Mouse (Mus musculus) midbrain, postnatal 0 days (tissue): ENCODE data around the gene Atp8a1. TPM values are rescaled to one million over a fixed set of nuclear protein-coding genes. Genes with fewer than 3 reads are reported as not detected.
"Not testable (repeated sequence)": the region's sequence is repeated elsewhere in the genome, so short reads cannot be mapped to it uniquely, and the experiment has no call there.

ENCODE experiments used
- ATAC-seq: fragments of 200-750 bp; cut with Nextera tagmentation; 2 replicates; pipeline ENCODE4 v1.8.0; 2017; ENCODE audit warnings: moderate number of reproducible peaks, mild to moderate bottlenecking, moderate TSS enrichment, moderate library complexity; ENCODE audit not compliant: low FRiP score
- DNase-seq: peaks from one replicate; pipeline ENCODE4 v3.0.0-alpha.2; 2015; ENCODE audit warnings: low spot score
- H3K27ac ChIP-seq: fragments of 300-500 bp; sonication (generic); 2 replicates; pipeline ENCODE4 v1.5.1; 2014; ENCODE audit warnings: low read depth, mild to moderate bottlenecking, low read length, mixed read lengths
- H3K27me3 ChIP-seq: fragments of 300-500 bp; sonication (generic); 2 replicates; pipeline ENCODE4 v1.6.1; 2014; ENCODE audit warnings: low read length, control low read depth, mixed read lengths; ENCODE audit not compliant: insufficient read depth
- H3K36me3 ChIP-seq: fragments of 300-500 bp; sonication (generic); 2 replicates; pipeline ENCODE4 v1.6.1; 2014; ENCODE audit warnings: low read length, control low read depth, mixed read lengths; ENCODE audit not compliant: insufficient read depth
- H3K4me1 ChIP-seq: fragments of 300-500 bp; sonication (generic); 2 replicates; pipeline ENCODE4 v1.6.1; 2014; ENCODE audit warnings: mild to moderate bottlenecking, control low read depth, antibody characterized with exemption, low read length, mixed read lengths; ENCODE audit not compliant: insufficient read depth
- H3K4me2 ChIP-seq: fragments of 300-500 bp; sonication (generic); 2 replicates; pipeline ENCODE4 v1.6.1; 2014; ENCODE audit warnings: low read depth, mild to moderate bottlenecking, low read length, mixed read lengths; ENCODE audit not compliant: poor library complexity, severe bottlenecking
- H3K4me3 ChIP-seq: fragments of 300-500 bp; sonication (generic); 2 replicates; pipeline ENCODE4 v1.5.1; 2014; ENCODE audit warnings: low read depth, mild to moderate bottlenecking, low read length, moderate library complexity
- H3K9ac ChIP-seq: fragments of 300-500 bp; sonication (generic); replicated peaks from 2 replicates; pipeline ENCODE4 v1.6.1; 2014; ENCODE audit warnings: mild to moderate bottlenecking, low read length, moderate library complexity, mixed read lengths; ENCODE audit not compliant: poor library complexity, severe bottlenecking
- H3K9me3 ChIP-seq: fragments of 300-500 bp; sonication (generic); 2 replicates; pipeline ENCODE4 v1.6.1; 2016; ENCODE audit warnings: low read length, control low read depth
- CTCF ChIP-seq: IDR thresholded peaks from 2 replicates; pipeline ENCODE4 v1.5.1; 2016; ENCODE audit warnings: antibody characterized with exemption, mild to moderate bottlenecking
- WGBS: fragments of 180-500 bp; shearing (Covaris S2); extraction: QIAGEN DNeasy Blood & Tissue Kit; methylation state at CpG from one replicate; pipeline ENCODE4 v1.1.7; 2014; 5-methylcytosine and 5-hydroxymethylcytosine counted together
- polyA plus RNA-seq: library from polyadenylated mRNA; unstranded; fragments of >200 nt; fragmentation: Nextera tagmentation; extraction: Ambion mirVana; gene quantifications from 2 replicates; pipeline ENCODE4 v1.2.1, GENCODE M21; 2015
- total RNA-seq: library from RNA; depleted of rRNA; stranded (reverse); fragments of >200 nt; gene quantifications from 2 replicates; pipeline ENCODE4 v1.2.3, GENCODE M21; 2014

Gene Atp8a1
- total and polyA plus RNA-seq, 2 experiments from 2014 or later, result 42.9 to 95.7 TPM

- DNase-seq (no peak), ATAC-seq (no peak)
- no peaks in the 10 kb centered on the region for H3K4me1 ChIP-seq
- no peaks in the 10 kb centered on the region for H3K27me3 ChIP-seq
- H3K36me3 ChIP-seq, result no peaks in the 10 kb centered on the region
- no peak overlapping the region for H3K9ac ChIP-seq
- no peak overlapping the region for H3K4me2 ChIP-seq
- 49% methylated on average over 6 of the region's 6 CpGs for WGBS
- H3K27ac ChIP-seq, result no peak overlapping the region
- H3K9me3 ChIP-seq, result no peaks in the 10 kb centered on the region
- no peak overlapping the region for H3K4me3 ChIP-seq
- TF ChIP-seq CTCF, result no peak
Observed at GRCm38 (mm10) chr5:67822619-67823018, 24.6 kb downstream of the Atp8a1 start.

GRCm38 (mm10) chr5:67821987-67822401 is 25.2 kb downstream of the Atp8a1 start:
- Histone ChIP-seq H3K4me3 (no peak overlapping the region), H3K9ac (no peak overlapping the region), H3K4me2 (no peak overlapping the region), H3K36me3 (no peaks in the 10 kb centered on the region), H3K27ac (no peak overlapping the region), H3K4me1 (no peaks in the 10 kb centered on the region), H3K9me3 (no peaks in the 10 kb centered on the region), H3K27me3 (no peaks in the 10 kb centered on the region)
- TF ChIP-seq CTCF, result no peak
- ATAC-seq (no peak), DNase-seq (no peak)
- 88% methylated on average over 8 of the region's 8 CpGs for WGBS

- WGBS, result 90% methylated on average over 2 of the region's 2 CpGs
- TF ChIP-seq CTCF, result no peak
- no peaks in the 10 kb centered on the region for H3K36me3 ChIP-seq
- no peaks in the 10 kb centered on the region for H3K4me1 ChIP-seq
- H3K4me2 ChIP-seq, result no peak overlapping the region
- no peaks in the 10 kb centered on the region for H3K9me3 ChIP-seq
- no peaks in the 10 kb centered on the region for H3K27me3 ChIP-seq
- H3K27ac ChIP-seq, result no peak overlapping the region
- DNase-seq (no peak), ATAC-seq (no peak)
- no peak overlapping the region for H3K4me3 ChIP-seq
- no peak overlapping the region for H3K9ac ChIP-seq
Observed at GRCm38 (mm10) chr5:67821185-67821584, 26.0 kb downstream of the Atp8a1 start.

GRCm38 (mm10) chr5:67819451-67819850 is 27.8 kb downstream of the Atp8a1 start:
- no peak for ATAC-seq
- no peaks in the 10 kb centered on the region for H3K9me3 ChIP-seq
- no peak overlapping the region for H3K4me2 ChIP-seq
- no peak for DNase-seq
- no peak overlapping the region for H3K9ac ChIP-seq
- 86% methylated on average over 5 of the region's 5 CpGs for WGBS
- H3K27ac ChIP-seq, result no peak overlapping the region
- H3K27me3 ChIP-seq, result no peaks in the 10 kb centered on the region
- H3K4me1 ChIP-seq, result no peaks in the 10 kb centered on the region
- H3K36me3 ChIP-seq, result no peaks in the 10 kb centered on the region
- H3K4me3 ChIP-seq, result no peak overlapping the region
- no peak for TF ChIP-seq CTCF

GRCm38 (mm10) chr5:67815572-67816325 is 31.5 kb downstream of the Atp8a1 start:
- Histone ChIP-seq H3K9me3 (no peaks in the 10 kb centered on the region), H3K36me3 (peaks cover 3% of the 10 kb centered on the region; the same call in 1 of the 2 replicates), H3K4me3 (no peak overlapping the region), H3K4me1 (no peaks in the 10 kb centered on the region), H3K27ac (no peak overlapping the region), H3K27me3 (no peaks in the 10 kb centered on the region), H3K9ac (no peak overlapping the region), H3K4me2 (no peak overlapping the region)
- no peak for ATAC-seq
- WGBS, result 73% methylated on average over 16 of the region's 16 CpGs
- no peak for TF ChIP-seq CTCF
- no peak for DNase-seq

GRCm38 (mm10) chr5:67815060-67815459 is 32.2 kb downstream of the Atp8a1 start:
- H3K9me3 ChIP-seq, H3K27ac ChIP-seq, ATAC-seq, H3K4me2 ChIP-seq, H3K36me3 ChIP-seq, H3K4me1 ChIP-seq, DNase-seq, H3K9ac ChIP-seq, H3K4me3 ChIP-seq, H3K27me3 ChIP-seq: not testable (repeated sequence)
- WGBS, result 85% methylated on average over 4 of the region's 8 CpGs
